Mouse (Mus musculus) embryo, embryonic 10 days (tissue): ENCODE data around the gene Igsf21.

ENCODE experiments used
- DNase-seq: peaks from one replicate; pipeline ENCODE4 v3.0.0-alpha.2; 2015; ENCODE audit warnings: low spot score

Igsf21 gene

GRCm38 (mm10) chr4:140096283-140096682 lies 150.3 kb downstream of the Igsf21 start:
- peak; percentile 41 for DNase-seq

GRCm38 (mm10) chr4:140094835-140095234 lies 151.7 kb downstream of the Igsf21 start:
- no peak for DNase-seq

DNA sequence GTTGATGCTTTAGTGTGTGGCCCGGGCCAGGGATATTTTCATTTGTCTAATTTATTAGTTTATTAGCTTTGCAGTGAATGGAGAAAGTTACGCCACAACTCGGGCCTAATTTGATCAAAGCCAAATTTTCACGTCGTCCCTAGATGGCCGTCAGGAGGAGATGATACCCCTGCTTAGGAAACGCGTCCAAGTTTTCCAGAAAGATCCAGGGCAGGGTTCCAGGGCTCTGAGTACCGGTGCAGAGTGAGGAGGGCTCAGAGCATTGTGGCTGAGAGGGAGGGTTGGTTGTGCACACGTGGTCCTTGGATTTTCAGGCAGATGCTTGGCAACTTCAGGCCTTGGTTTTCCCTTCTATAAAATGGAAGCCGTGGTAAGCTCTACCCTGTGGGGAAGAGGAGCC lies 154.2 kb downstream of the Igsf21 start:
- DNase-seq: no peak

DNA sequence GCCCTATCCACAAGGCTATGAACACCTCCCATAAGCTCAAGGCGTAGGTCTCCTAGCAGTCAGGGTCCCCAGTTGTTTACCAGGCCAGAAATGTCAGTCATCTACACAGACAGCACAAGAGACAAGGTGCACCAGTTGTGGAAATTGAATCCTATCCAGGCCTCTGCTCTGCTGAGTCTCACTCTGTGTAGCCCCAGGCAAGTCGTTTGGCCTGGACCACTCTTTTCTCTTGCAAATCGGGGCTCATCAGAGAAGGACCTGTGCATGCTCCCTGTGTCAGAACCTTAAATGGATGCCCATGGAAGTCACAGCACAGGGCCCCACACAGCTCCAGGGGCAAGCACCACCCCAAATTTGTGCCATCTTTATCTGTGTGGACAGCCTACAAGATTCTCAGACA lies 154.9 kb downstream of the Igsf21 start:
- DNase-seq: no peak

- no peak for DNase-seq
Measured at GRCm38 (mm10) chr4:140089676-140090075, 156.9 kb downstream of the Igsf21 start.

DNA sequence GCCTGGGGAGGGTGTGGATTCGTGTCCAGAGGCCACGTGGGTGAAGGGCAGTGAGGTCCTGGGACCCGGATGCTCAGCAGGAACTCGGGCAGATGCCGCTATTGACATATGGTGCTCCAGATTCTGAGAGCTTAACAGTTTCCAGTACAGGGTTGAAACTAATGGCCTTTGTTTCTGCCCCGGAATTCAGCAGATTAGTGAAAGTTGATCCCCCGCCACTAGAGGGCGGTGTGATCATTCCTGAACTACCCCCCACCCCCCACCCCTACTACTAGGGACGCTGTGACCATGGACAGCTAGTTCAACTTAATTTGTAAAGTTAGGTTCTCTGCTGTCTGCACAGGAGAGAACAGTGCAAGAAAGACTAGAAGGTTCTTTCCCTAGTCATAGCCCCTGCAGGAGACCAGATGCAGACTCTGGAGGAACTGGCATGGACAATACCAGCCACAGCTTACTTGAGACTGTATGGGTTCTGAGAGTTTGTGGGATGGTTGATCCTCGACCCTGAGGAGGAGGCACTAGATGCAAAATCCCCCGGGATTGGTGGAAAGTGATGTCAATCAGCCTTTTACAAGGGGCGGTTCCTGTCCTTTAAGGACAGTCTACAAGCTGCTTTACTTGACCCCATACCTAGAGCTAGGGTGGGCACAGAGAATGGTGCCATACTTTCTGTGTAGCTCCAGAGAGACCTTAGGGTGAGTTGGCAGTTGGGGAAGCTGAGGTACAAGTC lies 157.7 kb downstream of the Igsf21 start:
- DNase-seq: no peak

- DNase-seq: peak; percentile 39
Measured at GRCm38 (mm10) chr4:140086192-140086591, 160.4 kb downstream of the Igsf21 start.

- DNase-seq: no peak
Measured at GRCm38 (mm10) chr4:140084521-140085011, 162.0 kb downstream of the Igsf21 start.

- DNase-seq: no peak
Measured at GRCm38 (mm10) chr4:140084064-140084463, 162.5 kb downstream of the Igsf21 start.

- no peak for DNase-seq
Measured at GRCm38 (mm10) chr4:140078416-140078815, 168.2 kb downstream of the Igsf21 start.

DNA sequence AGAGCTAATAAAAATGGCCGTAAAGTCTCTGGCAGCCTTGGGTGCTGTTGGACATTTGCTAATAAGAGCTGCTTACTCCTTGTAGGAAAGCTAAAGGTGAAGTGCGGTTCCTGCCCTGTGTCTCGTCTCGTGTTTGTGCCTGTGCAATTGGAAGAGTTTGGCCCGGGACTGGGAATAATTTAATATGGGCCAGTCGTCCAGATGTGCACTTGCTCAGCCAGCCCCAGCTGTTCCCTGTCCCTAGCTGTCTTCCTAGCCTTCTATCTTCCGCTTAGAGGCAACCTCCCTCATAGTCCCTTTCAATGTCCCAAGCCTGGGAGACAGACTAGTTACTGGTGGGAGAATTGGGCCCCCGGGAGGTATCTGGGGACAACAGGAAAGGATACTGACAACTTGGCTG lies 169.0 kb downstream of the Igsf21 start:
- DNase-seq: no peak

DNA sequence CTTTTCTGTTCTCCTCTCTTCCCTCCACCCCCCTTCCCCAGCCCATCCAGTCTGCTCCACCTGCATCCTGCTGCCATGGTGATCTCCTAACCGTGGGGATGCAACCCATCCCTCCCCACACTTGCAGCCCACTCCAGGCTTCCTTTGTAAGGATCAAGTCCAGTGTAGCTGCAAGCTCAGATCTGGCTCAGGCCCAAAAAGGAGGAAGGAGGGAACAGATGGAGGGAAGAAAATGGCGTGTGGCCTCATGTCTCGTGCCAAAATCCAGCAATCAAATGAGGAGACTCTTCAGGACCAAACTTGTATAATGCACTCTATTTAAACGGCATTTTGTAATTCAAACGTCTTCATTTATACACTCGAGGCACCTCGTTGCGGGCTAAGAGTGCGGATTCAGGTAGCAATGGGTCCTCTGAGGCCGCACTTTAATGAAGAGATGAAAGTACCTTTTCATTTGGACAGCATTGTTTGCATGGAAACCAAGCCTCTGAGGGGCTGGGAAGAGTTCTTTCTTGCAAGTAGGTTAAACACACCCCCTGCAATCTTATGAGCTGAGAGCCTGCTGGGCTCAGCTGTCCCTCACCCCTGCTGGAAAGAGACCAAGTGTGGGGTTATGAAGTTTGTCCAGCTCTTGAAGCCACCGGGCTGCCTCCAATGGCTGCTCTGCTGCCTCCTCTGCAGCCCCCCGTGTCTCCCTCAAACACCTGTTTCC lies 169.6 kb downstream of the Igsf21 start:
- DNase-seq: no peak

GRCm38 (mm10) chr4:140076428-140076827 lies 170.2 kb downstream of the Igsf21 start:
- no peak for DNase-seq

DNA sequence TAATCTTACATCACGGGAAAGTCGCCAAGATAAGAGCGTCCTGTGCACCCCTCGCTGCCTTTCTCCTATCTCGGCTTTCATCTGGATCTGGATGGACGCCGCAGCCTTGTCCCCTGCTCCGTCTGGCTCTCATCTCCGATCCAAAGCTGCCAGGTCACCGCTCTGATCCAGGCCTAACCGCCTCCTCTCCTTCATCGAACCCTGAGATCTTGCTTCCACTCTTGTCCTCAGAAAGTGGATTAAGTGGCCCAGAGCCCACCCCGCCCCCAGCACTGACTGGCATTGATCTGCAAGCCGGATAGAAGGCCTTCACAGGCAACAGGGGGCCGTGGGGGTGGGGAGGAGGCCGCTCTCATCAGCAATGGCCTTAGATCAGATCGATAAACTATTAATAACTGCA lies 175.5 kb downstream of the Igsf21 start:
- DNase-seq: no peak

GRCm38 (mm10) chr4:140070331-140070652 lies 176.3 kb downstream of the Igsf21 start:
- DNase-seq: no peak

- DNase-seq: peak; percentile 25
Measured at GRCm38 (mm10) chr4:140069563-140070330, 176.8 kb downstream of the Igsf21 start.

- DNase-seq: no peak
Measured at GRCm38 (mm10) chr4:140068468-140068867, 178.1 kb downstream of the Igsf21 start.

DNA sequence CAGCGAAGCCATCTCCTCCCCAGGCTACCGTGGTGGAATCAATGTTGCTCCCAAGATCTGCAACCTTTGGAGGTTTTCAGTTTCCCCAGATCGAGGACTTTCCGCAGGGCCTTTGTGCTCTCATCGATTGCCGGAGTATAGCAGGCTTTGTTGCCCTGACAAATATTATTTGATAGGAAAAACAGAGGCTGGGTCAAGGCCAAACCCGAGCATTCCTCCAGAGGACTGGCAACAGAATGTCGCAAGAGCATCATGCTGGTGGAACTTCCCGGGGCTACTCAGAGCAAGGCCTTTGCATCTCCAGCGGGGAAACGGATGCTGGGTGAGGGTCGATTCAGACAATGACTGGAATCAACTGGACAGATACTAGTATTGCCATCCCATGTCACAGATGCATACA lies 180.6 kb downstream of the Igsf21 start:
- DNase-seq: no peak

DNA sequence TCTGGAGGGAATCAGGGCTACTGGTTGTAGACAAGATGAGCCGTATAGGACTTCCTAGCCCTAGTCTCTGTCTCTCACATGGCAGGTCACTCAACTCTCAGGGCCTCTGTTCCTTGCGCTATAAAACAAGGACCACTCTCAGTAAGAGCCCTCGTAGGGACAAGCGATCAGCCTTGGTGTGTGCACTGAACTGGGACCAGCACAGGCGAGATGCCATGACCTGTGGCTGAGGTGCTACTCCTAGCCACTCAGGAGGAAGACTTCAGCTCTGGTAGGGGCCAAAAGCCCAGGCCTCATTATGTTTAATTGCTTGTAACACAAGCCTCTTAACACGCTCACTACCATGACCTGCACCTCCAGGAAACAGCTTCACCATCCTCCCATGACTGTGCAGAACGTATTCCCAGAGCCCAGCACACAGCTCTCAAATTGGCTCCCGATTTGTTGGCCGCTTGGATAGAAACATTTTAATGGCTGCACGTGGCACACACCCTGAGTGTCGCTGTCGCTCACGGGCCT lies 183.4 kb downstream of the Igsf21 start:
- no peak for DNase-seq

GRCm38 (mm10) chr4:140060251-140060650 lies 186.3 kb downstream of the Igsf21 start:
- no peak for DNase-seq

GRCm38 (mm10) chr4:140053042-140053441 lies 193.5 kb downstream of the Igsf21 start:
- no peak for DNase-seq

GRCm38 (mm10) chr4:140052575-140052974 lies 194.0 kb downstream of the Igsf21 start:
- peak; percentile 35 for DNase-seq
